Mouse (Mus musculus) G1E (cell line): ENCODE measurements at regions not wholly inside any gene's neighbourhood (a gene's known extent, or its start where the extent isn't known, plus 50 kb on each side); places are given as distances from the start of the nearest gene placed in this dataset.

Experiments
- CTCF ChIP-seq: IDR thresholded peaks from 2 replicates; pipeline ENCODE4 v1.5.1; 2012; ENCODE audit warnings: low read depth, low read length, inconsistent platforms, mixed read lengths
- GATA1 ChIP-seq: IDR thresholded peaks from 2 replicates; pipeline ENCODE4 v1.6.1; 2012; ENCODE audit warnings: borderline replicate concordance, low read length, inconsistent platforms, mixed read lengths

- TF ChIP-seq CTCF (no peak), GATA1 (no peak)
Observed at GRCm38 (mm10) chr4:56220531-56220930, 519.3 kb upstream of the Gm26657 start.
